Mouse (Mus musculus) frontal cortex, postnatal 25 days (tissue): ENCODE results near the gene Hoxb6.

Experiments used
- DNase-seq, 2 experiments: peaks; one replicate each; pipeline ENCODE4 v3.0.0; 2022; ENCODE audit warnings: low spot score in 2 of 2

The Hoxb6 gene

DNA sequence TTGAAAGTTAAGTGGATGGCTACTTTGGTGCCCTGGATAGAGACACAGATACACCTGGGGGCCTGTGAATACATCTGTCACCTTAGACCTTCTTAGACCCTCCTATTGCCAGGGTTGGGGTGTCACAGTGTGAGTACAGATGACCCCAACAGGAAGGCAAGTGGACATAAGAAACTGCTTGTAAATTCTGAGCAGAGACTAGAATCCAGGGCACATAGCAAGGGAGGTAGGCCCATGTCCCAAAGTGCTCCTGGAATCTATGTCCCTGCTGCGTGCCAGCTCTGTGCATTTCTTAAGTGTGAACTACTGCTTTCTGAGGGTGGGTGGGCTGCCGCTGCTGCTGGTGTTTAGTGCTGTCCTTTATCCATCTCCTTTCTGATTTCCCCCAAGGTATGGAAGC, 58.5 kb downstream of the Hoxb6 start:
- no peak for DNase-seq
